Comparison of ENCODE assay signal across 8 mouse cellular contexts in the genomic region with DNA sequence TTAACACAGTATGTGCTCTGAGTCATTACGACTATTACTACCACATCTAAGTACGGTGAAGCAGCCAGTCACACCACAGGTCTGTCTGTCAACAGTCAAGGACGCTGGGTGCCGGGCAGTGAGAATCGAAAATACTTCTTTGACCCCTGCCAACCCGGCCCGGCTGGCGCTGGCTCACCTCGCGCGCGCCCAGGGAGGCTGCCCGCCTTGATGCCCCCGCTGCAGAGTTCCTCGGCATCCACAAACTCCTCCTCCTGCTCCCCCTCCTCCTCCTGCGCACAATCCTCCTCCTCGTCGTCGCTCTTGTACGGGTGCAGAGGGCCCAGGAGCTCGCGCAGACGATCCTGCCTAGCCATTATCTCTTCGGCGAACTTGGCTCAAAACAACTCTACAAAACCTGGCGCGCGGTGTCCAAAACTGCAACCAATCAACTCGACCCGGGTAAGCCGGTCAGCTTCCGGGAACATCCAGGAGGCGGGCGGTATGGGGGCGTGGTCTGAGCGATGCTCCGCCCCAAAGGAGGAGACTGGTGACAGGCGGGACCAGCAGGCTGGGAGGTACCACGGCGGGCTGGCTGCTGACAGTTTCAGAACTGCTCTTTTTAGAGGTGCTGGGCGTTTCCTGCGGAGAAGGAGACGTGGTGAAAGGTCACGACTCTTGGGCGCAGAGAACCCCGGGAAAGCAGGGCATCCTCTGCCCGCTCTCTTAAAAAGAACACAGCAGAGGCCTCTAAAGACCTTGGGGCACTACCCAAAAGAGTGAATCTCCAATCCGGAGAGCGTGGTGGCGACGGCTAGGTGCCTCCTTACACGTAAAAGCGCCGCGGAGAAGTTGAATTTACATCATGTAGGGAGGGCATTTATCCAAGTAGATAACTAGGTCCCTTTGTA. TPM values are rescaled to one million over a fixed set of nuclear protein-coding genes. Genes with fewer than 3 reads are reported as not detected.
DNase-seq lines count a peak whose midpoint lies in the region; ATAC-seq and TF ChIP-seq lines count a peak whose summit lies in the region.

A gene (minus strand): TSS at position 481 of the 890 bp plus-strand sequence.

- no peak for TF ChIP-seq EP300 in heart, postnatal 0 days (IDR thresholded peaks at IDR 0.05; ENCODE audit: low read depth)

- TF ChIP-seq POLR2A in testis, adult 2 months (IDR thresholded peaks at IDR 0.05; ENCODE audit: control insufficient read depth, low read depth, low read length): 0 out of 2 replicates have a peak, but pooled peaks have one; percentile 32

- 2% methylated on average over 55 of the region's 55 CpGs for WGBS in forebrain, embryonic 12.5 days
- under 1% methylated on average over 55 of the region's 55 CpGs for WGBS in heart, postnatal 0 days
- under 1% methylated on average over 55 of the region's 55 CpGs for WGBS in liver, embryonic 16.5 days (ENCODE audit: insufficient replicate concordance)
- WGBS in neural tube, embryonic 13.5 days: under 1% methylated on average over 55 of the region's 55 CpGs

- peak within 1 kb of the TSS; percentile 75 for H3K4me2 ChIP-seq in forebrain, embryonic 12.5 days
- H3K4me2 ChIP-seq in heart, postnatal 0 days (ENCODE audit: low read depth, low read length): peak within 1 kb of the TSS; percentile 69
- H3K4me2 ChIP-seq in liver, embryonic 16.5 days (ENCODE audit: low read depth, low read length): peak within 1 kb of the TSS; percentile 95
- peak within 1 kb of the TSS; percentile 79 for H3K4me2 ChIP-seq in neural tube, embryonic 13.5 days

- H3K4me1 ChIP-seq in E14TG2a.4 (replicated peaks; ENCODE audit: low read depth, low read length): peaks cover 40% of the 10 kb centered on the region
- H3K4me1 ChIP-seq in forebrain, embryonic 12.5 days: peaks cover 5% of the 10 kb centered on the region; the same call in 1 of the 2 replicates
- H3K4me1 ChIP-seq in heart, postnatal 0 days (ENCODE audit: control insufficient read depth, insufficient read depth): 0 out of 2 replicates have a peak, but pooled peaks cover 3% of the 10 kb centered on the region
- peaks cover 8% of the 10 kb centered on the region for H3K4me1 ChIP-seq in liver, embryonic 16.5 days (ENCODE audit: control insufficient read depth, low read depth, low read length)
- H3K4me1 ChIP-seq in neural tube, embryonic 13.5 days (replicated peaks): peaks cover 11% of the 10 kb centered on the region
- no peaks in the 10 kb centered on the region for H3K4me1 ChIP-seq in testis, adult 2 months (ENCODE audit: control insufficient read depth, insufficient read depth, low read length)

- peaks cover 10% of the 10 kb centered on the region for H3K9me3 ChIP-seq in E14TG2a.4 (ENCODE audit: low read length)
- H3K9me3 ChIP-seq in forebrain, embryonic 12.5 days: no peaks in the 10 kb centered on the region
- H3K9me3 ChIP-seq in heart, postnatal 0 days (replicated peaks; ENCODE audit: control insufficient read depth, low read length): no peaks in the 10 kb centered on the region
- H3K9me3 ChIP-seq in liver, embryonic 16.5 days (replicated peaks; ENCODE audit: control insufficient read depth, low read length): no peaks in the 10 kb centered on the region
- H3K9me3 ChIP-seq in neural tube, embryonic 13.5 days: no peaks in the 10 kb centered on the region

- peaks cover 37% of the 10 kb centered on the region for H3K36me3 ChIP-seq in E14TG2a.4 (ENCODE audit: insufficient read depth, low read length)
- no peaks in the 10 kb centered on the region for H3K36me3 ChIP-seq in forebrain, embryonic 12.5 days (replicated peaks)
- H3K36me3 ChIP-seq in heart, postnatal 0 days (replicated peaks; ENCODE audit: control insufficient read depth, insufficient read depth, low read length): peaks cover 8% of the 10 kb centered on the region; the same call in 1 of the 2 replicates
- H3K36me3 ChIP-seq in liver, embryonic 16.5 days (ENCODE audit: control insufficient read depth, insufficient read depth): 0 out of 2 replicates have a peak, but pooled peaks cover 2% of the 10 kb centered on the region
- no peaks in the 10 kb centered on the region for H3K36me3 ChIP-seq in neural tube, embryonic 13.5 days
- no peaks in the 10 kb centered on the region for H3K36me3 ChIP-seq in testis, adult 2 months (ENCODE audit: control insufficient read depth, insufficient read depth, low read length)

- peak within 1 kb of the TSS; percentile 64 for H3K9ac ChIP-seq in forebrain, embryonic 12.5 days
- peak within 1 kb of the TSS; percentile 73 for H3K9ac ChIP-seq in heart, postnatal 0 days (replicated peaks; ENCODE audit: low read depth, low read length)
- peak within 1 kb of the TSS; percentile 88 for H3K9ac ChIP-seq in liver, embryonic 16.5 days (ENCODE audit: low read depth, low read length)
- H3K9ac ChIP-seq in neural tube, embryonic 13.5 days: peak within 1 kb of the TSS; percentile 70

- H3K4me3 ChIP-seq in E14TG2a.4 (replicated peaks; ENCODE audit: low read length): peak within 1 kb of the TSS; percentile 94
- H3K4me3 ChIP-seq in forebrain, embryonic 12.5 days (replicated peaks): peak within 1 kb of the TSS; percentile 61
- H3K4me3 ChIP-seq in heart, postnatal 0 days (ENCODE audit: low read depth, low read length): peak within 1 kb of the TSS; percentile 76
- H3K4me3 ChIP-seq in liver, embryonic 16.5 days (ENCODE audit: low read depth, low read length): peak within 1 kb of the TSS; percentile 88
- H3K4me3 ChIP-seq in neural tube, embryonic 13.5 days: peak within 1 kb of the TSS; percentile 73
- peak within 1 kb of the TSS; percentile 88 for H3K4me3 ChIP-seq in testis, adult 2 months (ENCODE audit: control insufficient read depth, low read depth, low read length)

- peak; percentile 99 for ATAC-seq in forebrain, embryonic 12.5 days (ENCODE audit: low FRiP score)
- peak; percentile 99 for ATAC-seq in heart, postnatal 0 days (ENCODE audit: insufficient read depth, low read depth)
- peak; percentile 99 for ATAC-seq in liver, embryonic 16.5 days (ENCODE audit: low read depth)
- ATAC-seq in neural tube, embryonic 13.5 days (ENCODE audit: low read depth): peak; percentile 99

- peak; percentile 98 for DNase-seq in c-Kit-positive CD71-positive TER-119-positive erythroid progenitor cells, embryonic 14.5 days (ENCODE audit: low spot score)
- DNase-seq in heart, postnatal 0 days (ENCODE audit: low spot score): peak; percentile 97
- DNase-seq in kidney, postnatal 4 days: peak; percentile 99

- no peak for TF ChIP-seq CTCF in E14TG2a.4 (conservative IDR thresholded peaks at IDR 0.05; ENCODE audit: low read length)
- no peak for TF ChIP-seq CTCF in heart, postnatal 0 days (IDR thresholded peaks at IDR 0.05; ENCODE audit: low read depth)
- TF ChIP-seq CTCF in testis, adult 2 months (IDR thresholded peaks at IDR 0.05; ENCODE audit: control insufficient read depth, insufficient read depth, insufficient replicate concordance, low read depth, low read length): no peak

- peak within 1 kb of the TSS; percentile 70 for H3K27ac ChIP-seq in forebrain, embryonic 12.5 days
- peak within 1 kb of the TSS; percentile 89 for H3K27ac ChIP-seq in heart, postnatal 0 days (ENCODE audit: low read depth)
- peak within 1 kb of the TSS; percentile 97 for H3K27ac ChIP-seq in liver, embryonic 16.5 days (ENCODE audit: low read length)
- H3K27ac ChIP-seq in neural tube, embryonic 13.5 days (replicated peaks): peak within 1 kb of the TSS; percentile 65; the same call in 1 of the 2 replicates
- H3K27ac ChIP-seq in testis, adult 2 months (ENCODE audit: control insufficient read depth, insufficient read depth, low read depth, low read length): peak within 1 kb of the TSS; percentile 50; the same call in 1 of the 2 replicates

- H3K27me3 ChIP-seq in E14TG2a.4 (ENCODE audit: insufficient read depth, low read length): no peaks in the 10 kb centered on the region
- peaks cover 5% of the 10 kb centered on the region; the same call in 1 of the 2 replicates for H3K27me3 ChIP-seq in forebrain, embryonic 12.5 days
- no peaks in the 10 kb centered on the region for H3K27me3 ChIP-seq in heart, postnatal 0 days (ENCODE audit: control insufficient read depth, insufficient read depth, low read length)
- H3K27me3 ChIP-seq in liver, embryonic 16.5 days (ENCODE audit: control insufficient read depth, insufficient read depth, low read depth, low read length): no peaks in the 10 kb centered on the region
- 0 out of 2 replicates have a peak, but pooled peaks cover 4% of the 10 kb centered on the region for H3K27me3 ChIP-seq in neural tube, embryonic 13.5 days
- H3K27me3 ChIP-seq in testis, adult 2 months (ENCODE audit: control insufficient read depth, insufficient read depth, low read length): no peaks in the 10 kb centered on the region

RNA-seq across cellular contexts. Expression of the gene that starts here (rescaled TPM):
- polyA plus RNA-seq in forebrain, embryonic 12.5 days (2016; fragmentation: Nextera tagmentation; extraction: Ambion mirVana): 5.2 and 6.0 TPM in 2 replicates
- total RNA-seq in heart, postnatal 0 days (2014; rRNA removed; ENCODE audit: low replicate concordance): 11.2 and 15.3 TPM in 2 replicates
- 5.6 and 6.0 TPM in 2 replicates for polyA plus RNA-seq in heart, postnatal 0 days (2015; fragmentation: Nextera tagmentation; extraction: Ambion mirVana)
- 7.4 and 7.7 TPM in 2 replicates for polyA plus RNA-seq in liver, embryonic 16.5 days (2015; fragmentation: Nextera tagmentation; extraction: Ambion mirVana)
- polyA plus RNA-seq in neural tube, embryonic 13.5 days (2015; fragmentation: Nextera tagmentation; extraction: Ambion mirVana): 3.0 and 3.8 TPM in 2 replicates
- polyA plus RNA-seq in testis, adult 2 months (2012; rRNA removed): 0.62 and 0.96 TPM in 2 replicates

Comparison
In these comparisons a context has a peak if more than half of its experiments do, and no peak if none do; other contexts are left out.
1. Peak in every context shown above with its lines: DNase-seq, ATAC-seq, H3K4me3 ChIP-seq and H3K27ac ChIP-seq.